Mouse (Mus musculus) neutrophil, adult 5-6 weeks (primary cell): ENCODE measurements around the gene Cfap299. TPM values are rescaled to one million over a fixed set of nuclear protein-coding genes. Genes with fewer than 3 reads are reported as not detected.

Source experiments
- ATAC-seq: fragments of 151-379, 151-347 bp; 2 replicates; pipeline ENCODE4 v1.8.0; 2017; ENCODE audit warnings: mild to moderate bottlenecking, moderate TSS enrichment; ENCODE audit not compliant: insufficient number of reproducible peaks, poor library complexity, low FRiP score, severe bottlenecking; ENCODE audit errors: extremely low read depth
- total RNA-seq: library from RNA; stranded (forward); fragments of 200-1000 nt; gene quantifications from 2 replicates; pipeline ENCODE4 v1.2.3, GENCODE M21; 2017

Cfap299 gene
- total RNA-seq, 1 experiment from 2014 or later: not detected

DNA sequence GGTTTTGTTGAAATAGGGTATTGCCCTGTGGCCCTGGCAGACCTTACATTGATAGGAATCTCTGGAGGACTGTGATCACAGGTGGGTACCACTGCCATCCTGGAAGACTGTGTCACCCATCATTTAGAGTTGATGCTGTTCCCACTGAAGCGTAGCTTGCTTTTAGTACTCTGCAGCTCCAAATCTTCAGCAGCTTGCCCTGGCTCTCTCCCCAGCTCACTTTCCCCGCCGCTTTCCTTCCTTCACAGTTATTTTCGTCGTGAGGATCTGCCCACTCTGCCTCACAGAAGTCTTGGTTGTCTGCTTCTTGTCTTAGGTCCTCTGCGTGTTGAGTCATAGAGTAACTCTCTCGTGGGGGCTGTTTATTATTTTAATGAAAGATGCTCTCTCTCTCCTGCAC, 40.3 kb downstream of the Cfap299 start:
- no peak for ATAC-seq

- ATAC-seq: no peak
Measured at GRCm38 (mm10) chr5:98376058-98376798, 47.1 kb downstream of the Cfap299 start.

DNA sequence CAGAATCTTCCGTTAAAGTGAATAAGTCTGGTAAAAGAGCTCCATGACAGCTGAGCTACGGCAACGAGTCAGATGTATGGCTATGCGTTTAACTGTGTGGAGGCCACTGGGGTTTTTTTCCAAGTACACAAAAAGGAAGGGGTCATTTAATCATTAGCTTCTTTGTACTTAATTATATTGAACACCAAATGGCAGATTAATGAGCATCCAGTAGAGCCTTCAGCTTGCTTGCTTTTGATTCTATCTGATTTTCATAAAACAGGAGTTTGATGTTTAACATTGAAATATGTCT, 47.6 kb downstream of the Cfap299 start:
- ATAC-seq: no peak

DNA sequence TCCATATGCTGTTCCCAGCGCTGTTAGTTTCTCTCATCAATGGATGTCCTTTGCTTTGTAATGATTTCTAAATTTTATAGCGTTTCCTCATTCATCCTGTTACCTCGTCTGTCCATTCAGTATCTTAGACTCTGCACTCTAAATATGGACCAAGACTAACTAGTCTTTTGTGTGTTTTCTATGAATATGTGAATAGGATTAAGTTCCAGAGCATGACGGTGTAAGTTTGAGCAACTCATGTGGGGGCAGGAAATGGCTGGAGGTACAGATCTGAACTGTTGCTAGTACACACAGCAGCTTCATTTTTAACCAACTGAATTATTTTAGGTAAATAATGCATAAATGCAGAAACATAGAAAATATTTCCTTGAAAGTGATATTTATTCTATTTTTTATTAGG, 51.3 kb downstream of the Cfap299 start:
- no peak for ATAC-seq

DNA sequence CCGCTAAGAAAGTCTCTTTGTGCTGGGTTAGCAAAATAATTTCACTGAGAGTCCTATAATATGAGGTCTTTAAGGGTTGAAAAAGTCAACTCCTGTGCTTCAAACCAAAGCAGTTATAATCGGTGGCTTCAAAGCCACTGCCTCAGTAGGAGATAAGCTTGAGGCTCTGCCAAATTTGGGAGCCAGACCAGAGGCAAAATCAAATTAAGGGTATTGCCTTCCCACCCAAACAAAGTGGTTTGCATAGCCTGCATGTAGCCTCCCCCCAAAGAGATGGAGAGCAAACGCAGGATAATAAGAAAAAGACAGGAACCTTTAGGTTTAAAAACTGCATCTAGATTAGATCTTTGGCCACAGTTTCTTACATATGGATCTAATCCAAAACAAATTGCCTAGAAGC, 58.0 kb downstream of the Cfap299 start:
- no peak for ATAC-seq

- ATAC-seq: no peak
Measured at GRCm38 (mm10) chr5:98402165-98402564, 73.1 kb downstream of the Cfap299 start.

GRCm38 (mm10) chr5:98410060-98410459, 81.0 kb downstream of the Cfap299 start:
- ATAC-seq: no peak

- no peak for ATAC-seq
Measured at GRCm38 (mm10) chr5:98416385-98417145, 87.5 kb downstream of the Cfap299 start.

DNA sequence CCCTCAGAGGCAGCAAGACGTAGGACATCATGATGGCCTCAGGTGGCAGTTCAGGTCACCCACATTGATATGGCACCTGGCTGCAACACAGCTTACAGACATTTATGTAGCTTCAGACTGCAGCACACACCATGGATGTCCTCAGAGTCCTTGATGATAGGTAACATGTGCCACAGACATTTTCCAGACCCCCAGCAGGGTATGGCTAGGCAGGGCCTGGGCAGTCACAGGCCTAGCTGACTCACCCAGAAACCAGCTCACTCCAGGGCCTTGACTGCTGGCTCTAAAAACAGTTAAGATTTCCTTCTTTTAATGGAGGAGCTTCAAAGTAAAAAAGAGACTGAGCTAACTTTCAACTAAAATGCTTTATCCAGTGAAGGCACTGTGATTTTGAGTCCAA, 95.9 kb downstream of the Cfap299 start:
- ATAC-seq: no peak

GRCm38 (mm10) chr5:98426112-98426511, 97.0 kb downstream of the Cfap299 start:
- no peak for ATAC-seq

DNA sequence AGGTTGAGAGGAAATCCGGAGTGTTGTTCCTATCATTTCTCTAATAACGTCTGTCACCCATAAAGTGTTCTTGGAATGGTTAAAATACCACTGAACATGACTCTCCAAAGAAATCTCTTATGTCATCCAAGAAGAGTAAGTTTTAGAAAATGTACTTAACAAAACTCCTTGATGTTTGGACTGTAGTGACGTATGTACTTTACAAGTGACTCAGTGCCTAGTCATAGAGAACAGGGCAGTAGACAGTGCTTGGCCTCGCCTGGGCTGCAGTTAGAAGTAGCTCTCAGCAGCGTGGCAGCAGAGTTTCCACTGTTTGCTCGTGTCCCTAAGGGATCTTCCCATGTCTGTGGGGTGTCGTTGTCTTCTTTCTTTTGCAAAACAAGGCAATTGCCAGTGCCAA, 101.0 kb downstream of the Cfap299 start:
- ATAC-seq: no peak

DNA sequence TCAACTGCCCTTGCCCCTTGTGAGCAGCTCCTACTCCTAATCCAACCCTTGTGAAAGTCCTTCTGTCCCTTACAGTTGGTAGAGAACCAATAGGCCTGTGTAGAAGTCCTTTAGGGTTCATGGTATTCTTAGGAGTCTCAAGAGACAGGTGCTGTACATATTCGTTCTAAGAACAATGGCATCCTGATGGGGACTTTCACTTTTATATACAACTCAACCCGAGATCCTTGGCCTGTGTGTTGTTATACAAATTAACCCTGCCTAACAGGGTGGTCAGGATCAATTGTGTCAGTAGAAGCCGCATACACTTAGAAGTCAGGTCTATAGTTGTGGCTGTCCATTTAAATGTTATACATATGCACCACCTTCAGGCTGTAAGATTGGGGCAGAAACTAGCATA, 109.6 kb downstream of the Cfap299 start:
- ATAC-seq: no peak

DNA sequence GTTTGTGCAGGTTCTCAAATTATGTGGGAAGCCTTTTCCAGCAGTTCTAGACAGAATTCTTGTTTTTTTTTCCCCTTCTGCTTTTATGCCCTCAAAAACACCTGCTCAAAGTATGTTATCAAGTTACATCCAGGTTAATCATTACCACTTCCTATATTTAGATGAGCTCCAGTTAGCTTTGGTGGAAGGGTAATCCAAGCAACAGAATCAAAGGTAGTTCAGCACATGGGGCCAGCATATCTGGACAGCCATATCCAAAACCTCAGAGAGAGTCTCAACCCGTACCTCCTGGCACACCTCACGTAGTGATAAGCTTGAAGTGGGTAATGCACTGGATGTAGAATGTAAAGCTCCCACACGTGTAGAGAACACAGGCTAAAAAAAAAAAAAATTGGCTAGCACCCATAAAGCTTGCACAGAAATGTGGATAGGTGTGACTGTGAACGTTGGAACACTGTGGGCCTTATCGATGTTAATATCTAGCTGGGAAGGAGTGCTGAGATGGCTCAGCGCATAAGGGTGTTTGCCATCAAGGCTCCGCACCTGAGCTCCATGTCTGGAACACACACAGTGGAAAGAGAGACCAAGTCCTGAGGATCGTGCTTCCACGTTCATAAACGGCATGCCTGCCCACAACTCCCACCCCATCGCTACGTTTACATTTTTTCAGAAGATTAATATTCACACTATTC, 117.8 kb downstream of the Cfap299 start:
- no peak for ATAC-seq

GRCm38 (mm10) chr5:98449873-98450272, 120.8 kb downstream of the Cfap299 start:
- ATAC-seq: no peak

DNA sequence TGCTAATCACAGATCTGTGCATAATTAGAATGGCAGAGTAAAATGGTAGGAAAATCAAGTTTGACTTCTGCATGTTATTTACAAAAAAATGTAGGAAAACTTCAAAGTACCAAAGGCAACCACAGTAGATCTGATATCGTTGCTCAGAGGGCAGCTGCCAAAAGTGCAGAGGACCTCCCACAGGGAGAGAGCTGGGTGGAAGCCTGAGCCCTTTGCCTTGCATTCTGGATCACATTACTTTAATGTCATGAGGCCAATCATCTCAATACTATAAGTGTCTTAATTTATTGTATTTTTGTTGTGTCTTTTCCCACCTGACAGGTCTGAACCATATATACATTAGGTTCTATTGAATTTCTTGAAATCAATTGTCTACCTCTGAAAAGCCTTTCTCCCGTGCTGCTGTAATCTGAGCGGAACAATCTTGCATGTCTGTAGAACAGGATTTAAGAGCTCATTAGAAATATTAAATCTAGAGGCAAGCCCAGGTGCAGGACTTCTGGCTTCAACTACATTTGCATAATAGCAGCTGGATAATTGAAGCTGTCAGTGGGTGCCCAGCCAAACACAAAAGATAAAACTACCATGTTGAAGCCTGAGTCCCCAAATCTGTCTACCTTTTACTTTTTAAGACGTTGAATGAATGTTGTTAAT, 137.9 kb downstream of the Cfap299 start:
- no peak for ATAC-seq

DNA sequence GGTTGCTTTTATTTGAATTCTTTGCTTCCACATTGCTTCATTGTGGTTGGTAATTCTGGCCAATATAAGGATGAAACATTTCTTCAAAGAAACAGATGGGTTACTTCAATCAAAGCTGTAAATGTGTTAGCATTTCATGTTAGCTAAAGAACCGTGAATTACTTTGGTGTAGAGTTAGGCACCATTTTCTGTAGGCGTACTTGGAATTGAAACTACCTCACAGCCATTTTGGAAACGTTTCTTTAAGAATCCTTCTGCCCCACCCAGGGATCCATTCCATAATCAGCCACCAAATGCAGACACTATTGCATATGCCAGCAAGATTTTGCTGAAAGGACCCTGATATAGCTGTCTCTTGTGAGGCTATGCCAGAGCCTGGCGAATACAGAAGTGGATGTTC, 140.9 kb downstream of the Cfap299 start:
- ATAC-seq: no peak

DNA sequence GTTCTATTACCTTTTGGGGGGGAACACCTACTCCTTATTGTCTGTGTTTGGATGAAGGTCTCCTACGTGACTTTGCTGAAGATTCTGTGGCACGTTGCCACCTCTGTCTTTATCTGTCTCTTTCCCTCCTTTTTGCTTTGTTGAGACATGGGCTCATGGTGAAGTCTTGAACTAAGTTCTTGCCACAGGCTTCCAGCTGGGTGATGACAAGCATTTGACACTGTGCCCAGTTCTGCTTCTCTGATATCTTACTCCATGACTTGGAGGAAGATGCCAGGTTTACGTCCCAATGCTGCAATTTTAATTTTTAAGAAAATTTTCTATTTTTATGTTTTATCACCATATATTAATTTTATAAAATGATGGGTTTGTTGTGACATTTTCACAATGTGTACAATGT, 147.4 kb downstream of the Cfap299 start:
- no peak for ATAC-seq

DNA sequence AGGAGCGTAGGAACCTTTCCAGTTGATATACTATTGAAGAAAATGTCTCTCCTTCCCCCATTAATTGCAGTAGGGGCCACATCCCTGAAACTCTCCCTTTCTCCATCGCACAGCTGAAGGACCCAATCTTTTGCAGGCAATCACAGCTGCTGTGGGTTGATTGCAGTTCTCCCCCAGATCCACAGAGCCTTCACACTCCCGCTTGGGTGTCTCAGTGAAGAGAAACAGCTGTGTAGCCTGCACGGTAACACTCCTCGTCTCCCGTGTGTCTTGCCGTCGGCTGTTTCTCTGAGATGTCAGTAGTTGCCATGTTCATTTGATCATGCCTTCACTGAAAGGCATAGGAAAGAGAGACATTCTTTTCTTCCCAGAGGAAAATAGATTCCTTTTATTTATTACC, 148.2 kb downstream of the Cfap299 start:
- ATAC-seq: no peak

DNA sequence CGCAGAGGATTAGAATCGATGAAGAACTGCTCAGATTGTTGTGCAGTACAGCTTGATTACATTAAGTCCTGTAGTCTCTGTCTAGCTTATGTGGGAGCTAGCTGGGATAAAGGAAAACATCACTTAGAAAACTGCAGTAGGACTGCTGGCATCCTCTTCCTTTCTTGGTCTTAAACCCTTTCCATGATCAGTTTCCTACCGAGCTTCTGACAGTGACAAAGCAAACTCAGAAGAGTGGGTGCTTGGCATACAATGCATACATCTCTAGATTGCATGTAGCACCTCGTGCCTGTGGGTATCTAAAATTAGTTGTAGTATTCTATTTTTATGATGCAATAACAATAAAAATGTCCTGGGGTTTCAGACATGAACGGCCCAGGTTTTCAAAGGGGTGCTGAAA, 154.4 kb downstream of the Cfap299 start:
- ATAC-seq: no peak

- ATAC-seq: no peak
Measured at GRCm38 (mm10) chr5:98485189-98485588, 156.1 kb downstream of the Cfap299 start.
